Mouse (Mus musculus) spleen, adult 12 weeks (tissue): ENCODE data around the gene Arhgap45.
"Not testable (repeated sequence)": the region's sequence is repeated elsewhere in the genome, so short reads cannot be mapped to it uniquely, and the experiment has no call there.

Experiments used
- DNase-seq: peaks from one replicate; pipeline ENCODE4 v3.0.0; 2022; ENCODE audit warnings: low spot score

Arhgap45 gene

DNA sequence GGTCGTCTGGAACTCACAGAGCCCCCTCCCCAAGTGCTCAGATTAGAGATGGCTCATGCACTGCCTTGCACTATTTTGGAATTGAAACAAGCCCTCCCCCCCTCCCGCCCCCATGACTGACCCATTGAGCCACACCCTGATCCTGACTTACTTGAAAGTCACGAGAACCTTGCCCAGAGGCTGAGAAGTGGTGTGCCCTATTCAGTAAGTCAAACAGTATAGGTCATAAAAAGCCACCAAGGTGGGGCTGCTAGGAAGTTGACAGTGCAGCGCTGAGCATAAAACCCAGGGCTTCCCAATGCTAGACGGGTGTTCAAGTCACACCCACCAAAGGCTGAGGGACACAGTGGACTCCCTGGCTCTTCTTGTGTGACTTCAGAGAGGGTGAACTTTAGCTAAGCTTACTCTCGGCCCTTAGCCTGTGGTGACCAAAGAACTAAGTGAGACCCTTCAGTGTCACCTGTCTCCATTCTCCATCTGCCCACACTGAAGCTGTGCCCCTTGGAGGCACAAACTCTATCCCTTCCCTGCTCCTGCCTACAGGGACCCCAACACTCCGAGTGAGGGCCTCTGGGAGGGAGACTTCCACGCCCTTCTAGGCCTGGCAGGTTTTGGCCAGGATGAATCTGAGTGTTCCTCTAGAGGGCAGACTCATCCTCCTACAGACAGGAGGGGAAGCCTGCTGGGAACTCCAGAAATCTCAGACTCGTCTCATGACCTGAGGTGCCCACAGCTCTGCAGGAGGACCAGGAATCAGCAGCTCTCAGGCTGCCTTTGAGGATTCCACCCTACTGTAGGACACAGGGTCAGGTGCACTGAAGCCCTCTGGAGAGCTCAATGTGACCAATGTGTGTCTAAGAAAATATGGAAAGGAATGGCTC is 17.3 kb downstream of the Arhgap45 start:
- no peak for DNase-seq

DNA sequence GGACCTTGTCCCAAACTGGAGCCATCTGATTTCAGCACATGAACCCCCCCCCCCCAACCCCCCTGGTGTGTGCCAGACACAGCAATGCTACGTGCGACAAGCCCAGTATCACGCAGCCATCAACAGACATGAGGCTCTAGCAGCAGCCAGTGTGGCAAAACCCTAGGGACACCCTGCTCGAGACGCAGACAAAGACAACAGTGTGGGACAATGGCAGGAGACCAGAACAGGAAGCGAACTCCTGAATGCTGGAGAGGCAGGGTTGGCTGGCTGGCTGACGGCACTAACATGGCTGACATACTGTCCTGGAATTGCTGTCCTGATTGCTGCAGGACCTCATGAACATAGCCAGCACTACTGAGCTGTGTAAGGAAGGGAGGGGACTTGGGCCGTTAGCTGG is 18.7 kb downstream of the Arhgap45 start:
- no peak for DNase-seq

DNA sequence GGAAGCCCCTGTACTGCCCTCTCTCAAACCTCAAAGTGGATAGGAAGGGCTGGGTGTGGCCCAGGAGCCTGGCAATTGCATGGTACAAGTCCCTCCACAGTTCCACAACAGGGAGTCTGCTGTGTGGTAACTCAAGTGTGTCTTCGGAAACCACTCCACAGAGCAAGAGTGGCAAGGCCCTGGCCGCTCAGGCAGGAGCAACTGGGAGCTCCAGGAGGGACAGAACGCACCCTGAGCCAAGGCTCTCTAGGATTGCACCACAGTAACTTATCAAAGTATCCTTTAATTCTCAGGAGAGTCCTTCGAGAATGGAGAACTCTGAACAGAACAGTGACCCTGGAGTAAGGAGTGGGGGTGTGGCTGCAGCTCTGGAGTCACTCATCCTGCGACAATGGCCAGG is 19.2 kb downstream of the Arhgap45 start:
- no peak for DNase-seq

DNA sequence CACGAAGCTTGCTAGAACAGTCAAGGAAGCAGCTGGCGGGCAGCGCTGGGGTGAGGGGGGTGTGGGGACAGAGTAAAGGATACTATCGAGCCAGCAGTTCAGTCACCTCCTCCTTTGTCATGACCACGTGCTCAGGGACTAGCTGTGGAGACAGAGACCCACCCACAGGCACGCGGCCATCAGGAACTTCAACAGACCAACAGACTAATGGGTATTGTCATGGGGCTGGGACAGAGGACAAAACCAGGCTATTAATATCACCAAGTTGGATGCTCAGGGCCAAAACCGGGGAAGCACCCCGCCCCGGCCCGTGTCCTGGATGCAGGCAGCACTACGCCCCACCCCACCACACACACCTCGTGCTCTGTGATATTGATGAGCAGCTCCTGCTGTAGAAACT is 20.4 kb downstream of the Arhgap45 start:
- no peak for DNase-seq

DNA sequence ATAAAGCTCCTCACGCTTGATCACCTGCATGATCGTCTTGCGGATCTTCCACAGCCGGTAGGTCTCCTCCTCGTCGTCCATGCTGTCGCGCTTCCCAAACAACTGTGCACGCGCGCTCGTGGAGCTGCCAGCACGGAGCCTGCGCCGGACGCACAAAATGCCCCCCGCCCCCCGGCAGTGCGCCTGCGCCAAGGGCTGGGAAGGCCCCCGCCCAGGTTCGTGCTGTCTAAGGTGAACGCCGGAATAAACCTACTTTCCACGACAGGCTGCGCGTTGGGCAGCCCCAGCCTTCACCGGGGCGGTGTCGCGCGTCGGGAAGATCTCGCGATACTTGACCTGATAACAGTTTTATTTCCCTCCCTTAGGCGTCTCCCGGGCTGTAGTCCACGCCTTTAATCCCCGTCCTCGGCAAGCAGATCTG is 23.1 kb downstream of the Arhgap45 start, which contains the start of gene Polr2e:
Polr2e (minus strand) TSS at position 237 of the 421 bp plus-strand sequence.
- DNase-seq, result peak; percentile 99

DNA sequence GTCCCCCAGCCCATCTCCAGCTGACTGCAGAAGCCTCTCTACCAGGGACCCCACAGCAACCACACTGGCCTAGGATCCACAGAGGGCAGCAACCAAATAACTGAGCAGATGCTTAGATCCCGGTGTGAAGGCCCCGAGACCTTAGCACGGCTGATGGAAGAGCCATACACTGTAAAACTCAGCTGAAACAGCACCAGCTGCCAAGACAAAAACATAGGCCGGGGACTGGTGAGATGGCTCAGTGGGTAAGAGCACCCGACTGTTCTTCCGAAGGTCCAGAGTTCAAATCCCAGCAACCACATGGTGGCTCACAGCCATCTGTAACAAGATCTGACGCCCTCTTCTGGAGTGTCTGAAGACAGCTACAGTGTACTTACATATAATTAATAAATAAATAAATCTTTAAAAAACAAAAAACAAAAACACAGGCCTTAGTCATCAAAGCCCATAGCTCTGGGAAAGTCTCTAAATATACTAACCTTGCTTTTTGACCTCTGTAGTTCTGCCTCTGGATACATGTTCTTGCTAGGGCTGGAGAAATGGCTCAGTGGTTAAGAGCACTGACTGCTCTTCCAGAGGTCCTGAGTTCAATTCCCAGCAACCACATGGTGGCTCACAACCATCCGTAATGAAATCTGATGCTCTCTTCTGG is 25.1 kb downstream of the Arhgap45 start:
- not testable (repeated sequence) for DNase-seq

DNA sequence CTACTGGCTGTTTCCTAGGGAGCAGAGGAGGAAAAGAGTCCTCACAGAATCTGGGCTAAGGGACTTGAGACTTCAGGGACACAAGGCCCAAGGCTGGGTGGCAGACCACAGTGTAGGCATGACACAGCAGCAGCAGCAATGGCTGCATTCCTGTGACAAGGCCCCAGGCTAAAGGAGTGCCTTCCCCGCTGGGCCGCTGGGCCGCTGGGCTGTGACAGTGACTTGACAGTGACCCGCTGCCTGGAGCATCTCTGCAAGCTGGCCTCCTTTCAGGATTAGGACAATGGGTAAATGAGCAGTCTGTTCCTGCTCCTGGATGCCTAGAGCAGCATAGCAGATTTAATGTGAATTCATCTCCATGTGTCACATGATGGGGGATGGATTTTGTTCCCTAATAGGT is 27.6 kb downstream of the Arhgap45 start:
- DNase-seq, result no peak

DNA sequence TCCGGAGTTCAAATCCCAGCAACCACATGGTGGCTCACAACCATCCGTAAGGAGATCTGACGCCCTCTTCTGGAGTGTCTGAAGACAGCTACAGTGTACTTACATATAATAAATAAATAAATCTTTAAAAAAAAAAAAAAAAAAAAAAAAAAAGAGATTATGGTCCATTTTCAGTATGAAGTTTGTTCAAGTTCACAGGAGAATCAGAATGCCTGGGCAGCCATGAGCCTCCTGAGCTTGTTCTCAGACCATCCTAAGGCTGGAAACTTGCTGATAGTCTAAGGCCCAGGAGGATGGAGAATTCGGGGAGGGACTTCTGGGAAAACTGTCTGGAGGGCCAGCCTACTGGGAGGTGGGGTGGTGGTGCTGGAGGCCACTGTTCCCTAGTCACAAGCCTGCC is 28.9 kb downstream of the Arhgap45 start:
- not testable (repeated sequence) for DNase-seq

DNA sequence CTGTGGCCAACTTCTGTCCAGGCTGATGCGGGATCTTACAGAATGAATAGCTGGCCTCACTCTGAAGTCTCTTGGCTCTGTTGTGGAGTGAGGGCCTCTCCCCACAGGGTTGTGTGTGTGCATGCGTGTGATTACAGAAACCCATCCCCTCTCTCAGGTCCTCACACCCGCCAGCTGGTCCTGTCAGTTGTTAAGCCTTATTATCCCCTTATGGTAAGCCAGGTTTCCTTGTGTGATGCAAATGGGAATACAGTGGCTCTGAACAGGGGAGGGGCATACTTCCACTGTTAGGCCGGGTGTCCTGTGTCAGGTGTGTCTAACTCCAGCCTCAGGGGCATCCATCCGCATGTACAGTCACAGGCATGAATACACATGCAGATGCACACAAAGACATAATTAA is 29.3 kb downstream of the Arhgap45 start:
- no peak for DNase-seq

DNA sequence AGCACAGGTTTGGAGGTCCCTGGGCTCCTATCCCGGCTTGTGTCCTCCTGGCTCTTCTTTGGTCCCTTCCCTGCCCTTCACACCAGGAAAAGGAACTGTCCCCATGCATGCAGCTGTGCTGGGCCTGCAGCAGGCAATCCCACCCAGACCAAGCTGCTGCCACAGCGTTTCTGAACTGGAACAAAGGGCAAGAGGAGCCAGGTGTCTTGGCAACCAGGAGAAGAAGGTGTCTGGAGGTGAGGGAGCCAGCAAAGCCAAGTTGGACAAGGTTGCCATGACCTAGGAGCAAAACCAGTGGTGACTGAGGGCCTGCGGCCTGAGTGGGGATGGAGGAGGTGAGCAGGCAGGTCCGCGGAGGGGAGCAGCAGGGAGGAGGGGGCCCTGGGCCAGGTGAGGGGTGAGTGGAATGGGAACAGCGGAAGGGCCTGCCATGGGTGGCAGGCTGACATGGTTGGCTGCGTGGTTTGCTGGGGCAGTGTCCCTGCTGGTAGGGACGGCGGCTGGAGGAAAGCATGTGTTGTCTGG is 30.6 kb downstream of the Arhgap45 start, which contains the start of gene Gpx4:
Gpx4 (plus strand) TSS at position 126 of the 525 bp plus-strand sequence.
- DNase-seq, result no peak

DNA sequence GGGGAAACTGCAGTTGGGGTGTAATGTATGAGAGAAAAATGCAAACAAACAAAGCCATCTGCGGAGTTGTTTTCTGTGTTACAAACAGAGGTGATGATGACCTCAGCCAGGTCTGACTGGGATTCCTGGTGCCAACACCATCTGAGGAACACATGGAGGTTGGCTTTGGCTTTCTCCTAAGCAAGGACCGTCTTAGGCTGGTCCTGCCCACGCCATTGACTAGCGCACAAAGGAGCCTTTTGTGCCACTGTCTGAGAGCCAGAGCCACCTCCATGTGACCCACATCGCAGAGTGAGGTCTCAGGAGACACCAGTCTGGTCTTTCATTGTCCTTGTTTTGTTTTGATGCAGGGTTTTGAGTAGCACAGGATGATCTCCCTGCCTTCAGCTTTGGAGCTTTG is 31.9 kb downstream of the Arhgap45 start:
- DNase-seq, result no peak

DNA sequence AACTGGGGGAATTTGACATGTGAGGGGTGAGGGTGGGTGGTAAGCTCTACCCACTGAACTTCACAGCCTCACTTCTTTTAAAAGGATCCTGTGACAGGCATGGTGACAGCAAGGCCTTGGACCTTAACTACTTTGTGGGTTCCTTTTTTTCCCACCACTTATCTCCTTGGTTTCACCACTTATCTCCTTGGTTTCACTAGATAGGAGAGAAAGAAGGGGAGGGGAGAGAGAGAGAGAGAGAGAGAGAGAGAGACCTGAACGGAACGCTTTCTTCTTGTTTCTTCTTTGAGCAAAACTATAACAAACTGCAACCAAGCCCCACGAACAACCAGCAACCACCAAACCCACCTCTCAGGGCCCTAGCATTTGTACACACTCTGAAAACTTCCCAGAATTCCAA is 32.4 kb downstream of the Arhgap45 start:
- no peak for DNase-seq

DNA sequence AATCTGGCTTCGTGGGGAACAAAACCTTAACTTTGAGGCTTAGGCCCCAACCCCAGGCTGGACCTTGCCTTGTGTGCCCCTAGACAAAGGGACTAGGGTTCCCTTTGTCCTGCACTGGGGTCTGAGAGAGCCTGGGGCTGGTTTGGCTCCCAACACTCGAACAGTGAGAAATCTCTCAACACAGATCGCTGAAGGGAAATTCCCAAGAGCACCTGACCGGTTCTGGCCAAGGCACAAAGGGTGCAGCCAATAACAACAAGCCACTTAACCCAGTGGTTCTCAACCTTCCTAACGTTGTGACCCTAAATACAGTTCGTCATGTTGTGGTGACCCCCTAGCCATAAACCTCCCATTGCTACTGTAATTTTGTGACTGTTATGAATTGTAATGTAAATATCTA is 33.8 kb downstream of the Arhgap45 start:
- no peak for DNase-seq

DNA sequence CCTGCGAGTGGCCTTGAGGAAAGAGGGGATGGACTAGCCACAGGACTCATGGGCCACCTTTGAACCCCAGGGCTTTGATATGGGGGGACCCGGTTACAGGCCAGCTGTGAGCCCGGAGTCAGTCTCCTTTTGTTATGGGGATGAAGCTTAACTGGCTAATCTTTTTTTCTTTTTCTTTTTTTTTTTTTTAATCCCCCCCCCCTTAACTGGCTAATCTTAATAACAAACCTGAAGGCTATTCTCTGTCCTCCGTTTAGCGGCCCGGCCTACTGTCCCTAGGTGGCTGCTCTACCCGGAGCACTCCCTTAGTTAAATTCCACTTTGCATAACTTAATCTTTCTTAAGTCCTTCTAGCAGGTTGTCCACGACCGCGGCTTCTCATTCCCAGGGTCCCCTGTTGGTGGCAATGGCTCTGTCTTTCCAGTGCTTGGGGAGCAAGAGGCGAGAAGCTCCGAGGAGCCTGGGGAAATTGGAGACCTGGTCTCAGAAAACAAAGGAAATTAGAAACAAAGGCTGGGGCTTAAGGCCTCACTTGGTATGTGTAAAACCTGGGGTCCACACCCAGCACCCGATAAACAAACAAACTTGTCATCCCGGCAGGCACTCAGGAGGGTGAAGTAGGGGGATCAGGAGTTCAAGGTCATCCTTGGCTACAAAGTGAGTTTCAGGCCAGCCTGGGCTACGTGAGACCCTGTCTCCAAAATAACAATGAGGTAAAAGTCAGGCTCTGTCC is 34.6 kb downstream of the Arhgap45 start:
- no peak for DNase-seq

DNA sequence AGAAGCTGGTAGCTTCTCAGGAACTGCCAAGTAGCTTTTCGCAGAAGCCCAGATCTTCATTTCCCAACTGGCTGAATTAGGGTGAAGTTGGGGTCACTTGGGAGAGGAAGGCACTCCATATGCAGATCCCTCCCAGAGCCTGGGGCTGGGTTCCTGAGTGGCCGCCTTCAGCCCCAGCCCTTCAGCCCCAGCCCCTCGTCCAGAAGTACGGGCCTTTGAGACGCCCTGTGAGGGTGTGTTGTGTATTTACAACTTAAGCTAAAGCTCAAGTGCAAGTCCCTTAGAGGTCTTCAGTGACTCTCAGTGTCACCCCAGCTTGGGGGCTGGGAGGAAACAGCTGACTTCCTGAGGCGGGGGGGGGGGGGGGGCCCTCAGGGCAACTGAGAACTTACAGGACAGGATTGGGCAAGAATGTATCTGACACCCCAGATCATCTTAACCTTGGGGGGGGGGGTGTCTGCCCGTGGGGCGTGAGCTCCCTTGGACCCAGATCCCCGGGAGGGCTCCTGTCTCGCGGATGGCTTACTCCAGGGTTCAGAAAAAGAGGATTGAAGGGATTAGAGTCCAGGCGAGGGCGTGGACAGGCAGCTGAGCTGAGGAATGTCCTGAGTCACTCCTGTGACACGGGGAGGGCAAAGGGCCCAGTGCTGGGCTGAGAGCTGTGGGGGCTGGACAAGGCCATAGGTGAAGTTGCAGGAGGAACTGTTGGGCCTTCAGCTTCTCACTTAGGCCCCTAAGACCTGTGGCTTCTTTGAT is 35.3 kb downstream of the Arhgap45 start:
- DNase-seq, result no peak

DNA sequence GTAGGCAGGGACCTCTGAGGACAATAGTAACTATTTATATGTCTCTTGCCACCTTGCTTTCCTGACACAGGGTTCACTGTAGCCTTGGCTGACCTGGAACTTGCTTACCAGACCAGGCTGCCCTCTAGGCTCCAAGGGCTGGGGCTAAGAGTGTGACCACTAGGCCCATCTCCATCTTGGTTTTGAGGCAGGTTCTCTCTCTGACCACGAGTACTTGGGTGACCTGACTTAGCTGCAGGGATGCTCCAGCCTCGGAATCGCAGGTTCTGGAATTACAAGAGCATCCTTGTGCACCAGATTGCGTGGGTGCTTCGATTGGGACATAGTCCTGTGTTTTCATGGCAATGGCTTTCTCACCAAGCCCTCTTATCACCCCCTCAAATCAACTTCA is 35.9 kb downstream of the Arhgap45 start:
- DNase-seq, result no peak

DNA sequence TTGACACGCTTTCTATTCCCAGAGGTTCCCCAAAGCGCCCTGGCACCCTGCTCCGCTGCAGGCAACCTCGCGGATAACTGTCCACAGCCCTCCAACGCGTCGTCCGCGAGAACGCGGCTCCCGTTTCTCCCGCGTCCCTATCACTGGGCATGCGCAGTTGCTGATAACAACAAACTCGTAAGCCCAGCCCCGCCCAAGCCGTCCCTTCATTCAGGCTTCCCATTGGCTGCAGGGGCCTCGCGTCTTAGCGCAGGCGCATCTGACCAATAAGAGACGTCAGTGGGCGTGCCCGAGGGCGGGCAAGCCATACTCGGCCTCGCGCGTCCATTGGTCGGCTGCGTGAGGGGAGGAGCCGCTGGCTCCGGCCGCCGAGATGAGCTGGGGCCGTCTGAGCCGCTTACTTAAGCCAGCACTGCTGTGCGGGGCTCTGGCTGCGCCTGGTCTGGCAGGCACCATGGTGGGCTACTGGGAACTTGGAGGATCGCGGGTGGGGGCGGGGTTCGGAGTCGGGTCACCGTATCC is 36.9 kb downstream of the Arhgap45 start:
- DNase-seq, result peak; percentile 99

DNA sequence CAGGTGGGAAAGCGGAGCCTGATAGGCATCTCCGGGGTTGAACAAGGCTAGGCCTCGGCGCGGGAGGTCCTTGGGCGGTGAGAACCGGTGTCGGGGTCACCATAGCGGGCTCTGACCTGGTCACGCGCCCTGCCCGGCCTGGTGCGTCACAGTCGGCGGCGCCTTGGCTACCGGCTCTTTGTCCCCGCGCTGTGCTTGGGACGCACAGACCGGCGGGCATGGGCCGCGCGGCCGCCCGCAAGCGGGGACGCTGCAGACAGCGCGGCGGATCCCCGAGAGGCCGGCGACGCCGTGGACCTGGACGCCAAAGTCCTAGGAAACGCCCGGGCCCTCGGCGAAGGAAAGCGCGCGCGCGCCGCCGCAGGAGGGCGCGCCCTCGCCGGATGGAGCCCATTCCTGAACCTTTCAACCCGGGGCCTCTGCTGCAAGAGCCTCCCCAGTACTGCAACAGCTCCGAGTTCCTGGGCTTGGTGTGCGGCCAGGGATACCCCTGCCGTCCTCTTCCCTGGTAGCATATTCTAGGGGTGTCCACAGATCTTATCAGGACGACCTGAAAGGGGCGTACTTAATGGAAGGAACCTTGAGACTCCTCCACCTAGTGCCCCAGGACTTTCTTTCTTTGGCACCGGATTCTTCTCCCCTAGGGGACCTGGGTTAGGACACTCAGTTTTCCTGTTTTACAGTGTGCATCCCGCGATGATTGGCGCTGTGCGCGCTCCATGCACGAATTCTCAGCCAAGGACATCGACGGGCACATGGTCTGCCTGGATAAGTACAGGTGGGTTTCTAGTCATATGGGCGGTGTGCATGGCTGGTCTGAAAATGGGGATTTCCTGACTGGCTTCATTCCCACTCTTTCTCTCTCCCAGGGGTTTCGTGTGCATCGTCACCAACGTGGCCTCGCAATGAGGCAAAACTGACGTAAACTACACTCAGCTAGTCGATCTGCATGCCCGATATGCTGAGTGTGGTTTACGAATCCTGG is 37.7 kb downstream of the Arhgap45 start:
- peak; percentile 62 for DNase-seq

DNA sequence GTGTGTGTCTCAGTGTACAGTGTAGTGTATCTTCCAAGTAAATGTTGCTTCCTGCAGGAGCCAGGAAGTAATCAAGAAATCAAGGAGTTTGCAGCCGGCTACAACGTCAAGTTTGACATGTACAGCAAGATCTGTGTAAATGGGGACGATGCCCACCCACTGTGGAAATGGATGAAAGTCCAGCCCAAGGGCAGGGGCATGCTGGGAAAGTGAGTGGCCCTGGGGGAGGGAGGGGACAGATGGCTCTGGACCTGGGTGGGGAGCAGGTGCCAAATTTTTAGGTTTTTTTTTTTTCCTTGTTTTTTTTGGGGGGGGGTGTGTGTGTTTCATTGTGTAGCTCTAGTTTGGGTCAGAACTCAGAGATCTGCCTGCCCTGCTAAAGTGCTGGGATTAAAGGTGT is 38.5 kb downstream of the Arhgap45 start:
- not testable (repeated sequence) for DNase-seq

DNA sequence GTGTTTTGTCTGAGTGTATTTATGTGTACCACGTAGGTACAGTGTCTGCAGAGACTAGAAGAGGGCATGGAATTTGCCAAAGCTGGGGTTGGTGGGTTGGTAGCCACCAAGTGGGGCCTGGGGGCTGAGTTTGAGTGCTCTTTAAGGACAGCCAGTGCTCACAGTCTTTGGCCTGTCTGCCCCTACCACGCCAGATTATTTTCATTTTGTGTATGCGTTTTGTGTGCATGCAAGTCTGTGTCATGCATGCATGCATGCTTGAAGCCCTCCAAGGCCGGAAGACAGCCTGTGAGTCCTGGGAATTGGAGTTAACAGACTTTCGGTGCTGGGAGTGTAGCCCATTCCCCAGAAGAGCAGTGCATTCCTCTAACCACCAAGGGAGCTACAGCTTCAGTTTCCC is 38.9 kb downstream of the Arhgap45 start:
- DNase-seq, result no peak
